Mouse (Mus musculus) myocyte (in vitro differentiated cells): ENCODE measurements around the gene Pcp4. TPM values are rescaled to one million over a fixed set of nuclear protein-coding genes. Genes with fewer than 3 reads are reported as not detected.

Experiments used
- H3K27me3 ChIP-seq: one replicate; pipeline ENCODE4 v1.6.1; 2011; ENCODE audit not compliant: control insufficient read depth, insufficient read depth, insufficient read length
- H3K36me3 ChIP-seq: one replicate; pipeline ENCODE4 v1.6.1; 2011; ENCODE audit not compliant: control insufficient read depth, insufficient read depth
- H3K4me2 ChIP-seq: one replicate; pipeline ENCODE4 v1.6.1; 2011; ENCODE audit warnings: low read depth, control low read depth
- H3K4me3 ChIP-seq: one replicate; pipeline ENCODE4 v1.5.1; 2011; ENCODE audit warnings: mild to moderate bottlenecking, control low read depth, moderate library complexity
- H3K79me2 ChIP-seq: one replicate; pipeline ENCODE4 v1.6.1; 2011; ENCODE audit not compliant: control insufficient read depth, insufficient read depth
- H3ac ChIP-seq: one replicate; pipeline ENCODE4 v1.6.1; 2011; ENCODE audit not compliant: control insufficient read depth, insufficient read length
- CEBPB ChIP-seq: IDR thresholded peaks from 2 replicates; pipeline ENCODE4 v1.6.1; 2011; ENCODE audit warnings: mild to moderate bottlenecking, moderate library complexity; ENCODE audit not compliant: poor library complexity, insufficient read depth, severe bottlenecking
- E2F4 ChIP-seq: IDR thresholded peaks from one replicate; pipeline ENCODE4 v1.6.1; 2011; ENCODE audit warnings: mild to moderate bottlenecking, control low read depth, moderate library complexity; ENCODE audit not compliant: insufficient read depth
- MAX ChIP-seq: IDR thresholded peaks from one replicate; pipeline ENCODE4 v1.6.1; 2011; ENCODE audit warnings: low read depth, mild to moderate bottlenecking, control low read depth
- MYOD1 ChIP-seq, 3 experiments: IDR thresholded peaks; one replicate each; pipeline ENCODE4 v1.6.1; 2011; ENCODE audit warnings: control low read depth in 2 of 3, low read depth in 2 of 3, mild to moderate bottlenecking in 2 of 3, moderate library complexity in 1 of 3; ENCODE audit not compliant: insufficient read length in 2 of 3, control insufficient read depth in 1 of 3
- MYOG ChIP-seq, 3 experiments: IDR thresholded peaks; one replicate each; pipeline ENCODE4 v1.6.1; 2011; ENCODE audit warnings: control low read depth in 2 of 3, low read depth in 2 of 3, mild to moderate bottlenecking in 2 of 3; ENCODE audit not compliant: insufficient read length in 2 of 3, control insufficient read depth in 1 of 3, insufficient read depth in 1 of 3
- POLR2A ChIP-seq: IDR thresholded peaks from one replicate; pipeline ENCODE4 v1.6.1; 2011; ENCODE audit warnings: low read depth, mild to moderate bottlenecking, control low read depth, moderate library complexity; ENCODE audit not compliant: insufficient read length
- POLR2AphosphoS2 ChIP-seq: IDR thresholded peaks from one replicate; pipeline ENCODE4 v1.6.1; 2011; ENCODE audit warnings: low read depth, control low read depth; ENCODE audit not compliant: insufficient read length
- REST ChIP-seq: IDR thresholded peaks from one replicate; pipeline ENCODE4 v1.6.1; 2011; ENCODE audit warnings: mild to moderate bottlenecking, control low read depth, moderate library complexity; ENCODE audit not compliant: insufficient read depth, insufficient read length
- SRF ChIP-seq: IDR thresholded peaks from one replicate; pipeline ENCODE4 v1.6.1; 2011; ENCODE audit warnings: low read depth; ENCODE audit not compliant: control insufficient read depth, insufficient read length
- TCF12 ChIP-seq: IDR thresholded peaks from one replicate; pipeline ENCODE4 v1.6.1; 2011; ENCODE audit warnings: mild to moderate bottlenecking, control low read depth; ENCODE audit not compliant: poor library complexity, insufficient read depth, severe bottlenecking
- TCF3 ChIP-seq: IDR thresholded peaks from one replicate; pipeline ENCODE4 v1.6.1; 2011; ENCODE audit warnings: low read depth, control low read depth; ENCODE audit not compliant: insufficient read length
- USF1 ChIP-seq: IDR thresholded peaks from one replicate; pipeline ENCODE4 v1.6.1; 2011; ENCODE audit warnings: low read depth, mild to moderate bottlenecking, control low read depth, moderate library complexity
- polyA plus RNA-seq: library from polyadenylated mRNA; unstranded; fragments of >200 nt; fragmentation: generic; extraction: Trizol; gene quantifications from one replicate; pipeline ENCODE4 v1.2.1, GENCODE M21; 2012; ENCODE audit warnings: missing spikeins

Pcp4 gene
- polyA plus RNA-seq, 1 experiment: not detected

- TF ChIP-seq POLR2AphosphoS2: no peak
- no peak for TF ChIP-seq TCF12
- TF ChIP-seq E2F4: no peak
- no peak for TF ChIP-seq CEBPB
- no peak for TF ChIP-seq USF1
- TF ChIP-seq SRF: no peak
- no peak for TF ChIP-seq TCF3
- no peak for TF ChIP-seq MAX
- no peak for TF ChIP-seq POLR2A
- TF ChIP-seq REST: no peak
- no peak for TF ChIP-seq MYOG (IDR thresholded peaks at IDR 0.05; ENCODE audit: control insufficient read depth in 1 of 3, insufficient read depth in 1 of 3, insufficient read length in 2 of 3, low read depth in 2 of 3)
- Histone ChIP-seq H3K36me3 (no peaks in the 10 kb centered on the region), H3K79me2 (no peaks in the 10 kb centered on the region), H3ac (no peak overlapping the region), H3K4me2 (no peak overlapping the region), H3K4me3 (no peak overlapping the region), H3K27me3 (no peaks in the 10 kb centered on the region)
Measured at GRCm38 (mm10) chr16:96552680-96553079, 85.3 kb downstream of the Pcp4 start.

GRCm38 (mm10) chr16:96555412-96555811 lies 88.0 kb downstream of the Pcp4 start:
- no peaks in the 10 kb centered on the region for H3K27me3 ChIP-seq
- H3ac ChIP-seq: no peak overlapping the region
- H3K4me3 ChIP-seq: no peak overlapping the region
- TF ChIP-seq SRF (no peak), CEBPB (no peak), POLR2A (no peak), MAX (no peak)
- H3K36me3 ChIP-seq: no peaks in the 10 kb centered on the region
- H3K4me2 ChIP-seq: no peak overlapping the region
- no peaks in the 10 kb centered on the region for H3K79me2 ChIP-seq

GRCm38 (mm10) chr16:96556621-96557020 lies 89.2 kb downstream of the Pcp4 start:
- no peak overlapping the region for H3K4me2 ChIP-seq
- no peak overlapping the region for H3K4me3 ChIP-seq
- no peak for TF ChIP-seq TCF12
- no peak for TF ChIP-seq E2F4
- TF ChIP-seq MYOD1 (IDR thresholded peaks at IDR 0.05; ENCODE audit: control insufficient read depth in 1 of 3, insufficient read length in 2 of 3, low read depth in 2 of 3): no peak
- TF ChIP-seq MAX: no peak
- no peak for TF ChIP-seq USF1
- TF ChIP-seq CEBPB: no peak
- no peak for TF ChIP-seq MYOG (IDR thresholded peaks at IDR 0.05; ENCODE audit: control insufficient read depth in 1 of 3, insufficient read depth in 1 of 3, insufficient read length in 2 of 3, low read depth in 2 of 3)
- no peak for TF ChIP-seq REST
- TF ChIP-seq SRF: no peak
- no peak for TF ChIP-seq TCF3
- no peak for TF ChIP-seq POLR2AphosphoS2
- no peaks in the 10 kb centered on the region for H3K36me3 ChIP-seq
- H3K27me3 ChIP-seq: no peaks in the 10 kb centered on the region
- H3ac ChIP-seq: no peak overlapping the region
- H3K79me2 ChIP-seq: no peaks in the 10 kb centered on the region

- Histone ChIP-seq H3K4me2 (no peak overlapping the region), H3K36me3 (no peaks in the 10 kb centered on the region), H3K4me3 (no peak overlapping the region), H3K79me2 (no peaks in the 10 kb centered on the region), H3ac (no peak overlapping the region), H3K27me3 (no peaks in the 10 kb centered on the region)
- no peak for TF ChIP-seq TCF3
- TF ChIP-seq MAX: no peak
Measured at GRCm38 (mm10) chr16:96558341-96558740, 90.9 kb downstream of the Pcp4 start.

GRCm38 (mm10) chr16:96559796-96560195 lies 92.4 kb downstream of the Pcp4 start:
- Histone ChIP-seq H3K36me3 (no peaks in the 10 kb centered on the region), H3K79me2 (no peaks in the 10 kb centered on the region), H3K27me3 (no peaks in the 10 kb centered on the region), H3K4me2 (no peak overlapping the region), H3K4me3 (no peak overlapping the region), H3ac (no peak overlapping the region)
- no peak for TF ChIP-seq TCF3
